Mouse (Mus musculus) ES-E14 (cell line): ENCODE results near the gene Ptpra.

Experiments
- HCFC1 ChIP-seq: IDR thresholded peaks from 2 replicates; pipeline ENCODE4 v1.6.1; 2012; ENCODE audit warnings: low read length, inconsistent platforms, borderline replicate concordance; ENCODE audit not compliant: insufficient read depth
- MAFK ChIP-seq: IDR thresholded peaks from 2 replicates; pipeline ENCODE4 v1.6.1; 2014; ENCODE audit warnings: mild to moderate bottlenecking, low read depth, low read length, inconsistent platforms; ENCODE audit not compliant: insufficient read depth
- ZC3H11A ChIP-seq: IDR thresholded peaks from 2 replicates; pipeline ENCODE4 v1.6.1; 2012; ENCODE audit warnings: low read depth, mild to moderate bottlenecking, inconsistent platforms, low read length, borderline replicate concordance
- ZNF384 ChIP-seq: IDR thresholded peaks from 2 replicates; pipeline ENCODE4 v1.6.1; 2012; ENCODE audit warnings: low read depth, low read length, inconsistent platforms

GRCm38 (mm10) chr2:130454748-130455370 lies 4.8 kb downstream of the Ptpra start:
- TF ChIP-seq ZNF384, result no peak
- no peak for TF ChIP-seq ZC3H11A
- no peak for TF ChIP-seq MAFK
- no peak for TF ChIP-seq HCFC1
